Mouse (Mus musculus) kidney, postnatal 0 days (tissue): Measurements from ENCODE around the gene Chchd4. TPM values are rescaled to one million over a fixed set of nuclear protein-coding genes. Genes with fewer than 3 reads are reported as not detected.

Experiments used
- ATAC-seq: fragments of 200-750 bp; cut with Nextera tagmentation; replicated peaks from 2 replicates; pipeline ENCODE4 v1.8.0; 2017; ENCODE audit warnings: low read depth, moderate number of reproducible peaks, moderate TSS enrichment, moderate library complexity; ENCODE audit not compliant: low FRiP score
- DNase-seq: peaks from one replicate; pipeline ENCODE4 v3.0.0-alpha.2; 2016; ENCODE audit warnings: low spot score
- H3K27ac ChIP-seq: fragments of 300-500 bp; sonication (generic); 2 replicates; pipeline ENCODE4 v1.5.1; 2014; ENCODE audit warnings: mild to moderate bottlenecking
- H3K27me3 ChIP-seq: fragments of 300-500 bp; sonication (generic); 2 replicates; pipeline ENCODE4 v1.6.1; 2014; ENCODE audit warnings: low read length, mixed read lengths; ENCODE audit not compliant: insufficient read depth
- H3K36me3 ChIP-seq: fragments of 300-500 bp; sonication (generic); 2 replicates; pipeline ENCODE4 v1.6.1; 2014; ENCODE audit warnings: low read length, mixed read lengths; ENCODE audit not compliant: insufficient read depth
- H3K4me1 ChIP-seq: fragments of 300-500 bp; sonication (generic); replicated peaks from 2 replicates; pipeline ENCODE4 v1.6.1; 2014; ENCODE audit warnings: antibody characterized with exemption, low read length, mixed read lengths; ENCODE audit not compliant: insufficient read depth
- H3K4me2 ChIP-seq: fragments of 300-500 bp; sonication (generic); 2 replicates; pipeline ENCODE4 v1.6.1; 2014; ENCODE audit warnings: mild to moderate bottlenecking, low read length, moderate library complexity, mixed read lengths
- H3K4me3 ChIP-seq: fragments of 300-500 bp; sonication (generic); replicated peaks from 2 replicates; pipeline ENCODE4 v1.5.1; 2014; ENCODE audit warnings: low read depth, low read length
- H3K9ac ChIP-seq: fragments of 300-500 bp; sonication (generic); 2 replicates; pipeline ENCODE4 v1.6.1; 2014; ENCODE audit warnings: low read depth, low read length
- H3K9me3 ChIP-seq: fragments of 300-500 bp; sonication (generic); replicated peaks from 2 replicates; pipeline ENCODE4 v1.6.1; 2016; ENCODE audit warnings: low read length, inconsistent platforms, mixed read lengths
- CTCF ChIP-seq: IDR thresholded peaks from 2 replicates; pipeline ENCODE4 v1.5.1; 2016; ENCODE audit warnings: antibody characterized with exemption, low read depth, mild to moderate bottlenecking, moderate library complexity
- WGBS: fragments of 180-500 bp; shearing (Covaris S2); extraction: QIAGEN DNeasy Blood & Tissue Kit; methylation state at CpG from one replicate; pipeline ENCODE4 v1.1.7; 2014; 5-methylcytosine and 5-hydroxymethylcytosine counted together
- polyA plus RNA-seq: library from polyadenylated mRNA; unstranded; fragments of >200 nt; fragmentation: Nextera tagmentation; extraction: Ambion mirVana; gene quantifications from 2 replicates; pipeline ENCODE4 v1.2.1, GENCODE M21; 2015

Gene Chchd4
- polyA plus RNA-seq, 1 experiment from 2014 or later, result 28.0 TPM

GRCm38 (mm10) chr6:91441145-91441662 lies 32.1 kb downstream of the Chchd4 start:
- Histone ChIP-seq H3K4me3 (peak overlapping the region; percentile 60), H3K4me2 (peak overlapping the region; percentile 66), H3K36me3 (no peaks in the 10 kb centered on the region), H3K9me3 (no peaks in the 10 kb centered on the region), H3K9ac (peak overlapping the region; percentile 70), H3K4me1 (peaks cover 4% of the 10 kb centered on the region; the same call in 1 of the 2 replicates), H3K27me3 (no peaks in the 10 kb centered on the region), H3K27ac (peak overlapping the region; percentile 47; the same call in 1 of the 2 replicates)
- WGBS, result 3% methylated on average over 19 of the region's 19 CpGs
- DNase-seq, result peak; percentile 28
- ATAC-seq, result peak; percentile 53
- TF ChIP-seq CTCF, result no peak

GRCm38 (mm10) chr6:91440474-91441144 lies 32.7 kb downstream of the Chchd4 start:
- Histone ChIP-seq H3K4me1 (peaks cover 4% of the 10 kb centered on the region; the same call in 1 of the 2 replicates), H3K27me3 (no peaks in the 10 kb centered on the region), H3K27ac (peak overlapping the region; percentile 47; the same call in 1 of the 2 replicates), H3K4me2 (peak overlapping the region; percentile 66), H3K36me3 (no peaks in the 10 kb centered on the region), H3K4me3 (peak overlapping the region; percentile 60), H3K9ac (peak overlapping the region; percentile 70), H3K9me3 (no peaks in the 10 kb centered on the region)
- peak; percentile 96 for ATAC-seq
- 2% methylated on average over 30 of the region's 30 CpGs for WGBS
- TF ChIP-seq CTCF, result no peak
- peak; percentile 97 for DNase-seq

- Histone ChIP-seq H3K27me3 (no peaks in the 10 kb centered on the region), H3K27ac (no peak overlapping the region), H3K4me2 (no peak overlapping the region), H3K4me1 (no peaks in the 10 kb centered on the region), H3K36me3 (no peaks in the 10 kb centered on the region), H3K9me3 (no peaks in the 10 kb centered on the region), H3K4me3 (no peak overlapping the region), H3K9ac (no peak overlapping the region)
- no peak for TF ChIP-seq CTCF
- ATAC-seq, result no peak
- WGBS, result 42% methylated on average over 4 of the region's 4 CpGs
- no peak for DNase-seq
Observed at GRCm38 (mm10) chr6:91424151-91424550, 49.2 kb downstream of the Chchd4 start.

GRCm38 (mm10) chr6:91421629-91422028 lies 51.7 kb downstream of the Chchd4 start:
- H3K36me3 ChIP-seq, result no peaks in the 10 kb centered on the region
- H3K27ac ChIP-seq, result no peak overlapping the region
- H3K9me3 ChIP-seq, result no peaks in the 10 kb centered on the region
- H3K27me3 ChIP-seq, result no peaks in the 10 kb centered on the region
- no peak for TF ChIP-seq CTCF
- DNase-seq (no peak), ATAC-seq (no peak)
- no peak overlapping the region for H3K9ac ChIP-seq
- 69% methylated on average over 4 of the region's 4 CpGs for WGBS
- no peaks in the 10 kb centered on the region for H3K4me1 ChIP-seq
- no peak overlapping the region for H3K4me3 ChIP-seq
- H3K4me2 ChIP-seq, result no peak overlapping the region

GRCm38 (mm10) chr6:91417291-91417845 lies 56.0 kb downstream of the Chchd4 start:
- H3K27me3 ChIP-seq, result peaks cover 15% of the 10 kb centered on the region; the same call in 1 of the 2 replicates

GRCm38 (mm10) chr6:91416146-91416545 lies 57.2 kb downstream of the Chchd4 start:
- no peak for TF ChIP-seq CTCF
- no peaks in the 10 kb centered on the region for H3K36me3 ChIP-seq
- no peak overlapping the region for H3K9ac ChIP-seq
- ATAC-seq (no peak), DNase-seq (no peak)
- H3K9me3 ChIP-seq, result no peaks in the 10 kb centered on the region
- H3K27ac ChIP-seq, result no peak overlapping the region
- no peaks in the 10 kb centered on the region; the same call in 1 of the 2 replicates for H3K4me1 ChIP-seq
- 78% methylated on average over 4 of the region's 4 CpGs for WGBS
- H3K27me3 ChIP-seq, result peaks cover 26% of the 10 kb centered on the region
- H3K4me3 ChIP-seq, result no peak overlapping the region
- no peak overlapping the region for H3K4me2 ChIP-seq

More at GRCm38 (mm10) chr6:91417291-91417845, 56.0 kb downstream of the Chchd4 start:
- no peak overlapping the region for H3K4me2 ChIP-seq
- WGBS, result 72% methylated on average over 5 of the region's 5 CpGs
- H3K4me1 ChIP-seq, result no peaks in the 10 kb centered on the region
- H3K9me3 ChIP-seq, result no peaks in the 10 kb centered on the region
- H3K9ac ChIP-seq, result no peak overlapping the region
- H3K27ac ChIP-seq, result no peak overlapping the region
- no peak for TF ChIP-seq CTCF
- no peaks in the 10 kb centered on the region for H3K36me3 ChIP-seq
- ATAC-seq, result no peak
- no peak overlapping the region for H3K4me3 ChIP-seq
- DNase-seq, result no peak
